Mouse (Mus musculus) CH12.LX (cell line): ENCODE measurements around the gene Astn2.

ENCODE experiments used
- BHLHE40 ChIP-seq: IDR thresholded peaks from 2 replicates; pipeline ENCODE4 v1.6.1; 2011; ENCODE audit warnings: mild to moderate bottlenecking, low read depth, low read length, improper control_type of control experiment
- CTCF ChIP-seq, 2 experiments: IDR thresholded peaks in 1 of 2; conservative IDR thresholded peaks in 1 of 2; 2 replicates each; pipeline ENCODE4 v1.5.1; 2011 to 2012; ENCODE audit warnings: low read depth in 2 of 2, low read length in 2 of 2, improper control_type of control experiment in 1 of 2, inconsistent platforms in 1 of 2, mild to moderate bottlenecking in 1 of 2, moderate library complexity in 1 of 2
- ETS1 ChIP-seq: conservative IDR thresholded peaks from 2 replicates; pipeline ENCODE4 v1.6.1; 2012; ENCODE audit warnings: low read depth, mild to moderate bottlenecking, inconsistent platforms, low read length, improper control_type of control experiment, moderate library complexity
- HCFC1 ChIP-seq: IDR thresholded peaks from 2 replicates; pipeline ENCODE4 v1.6.1; 2012; ENCODE audit warnings: low read depth, mild to moderate bottlenecking, inconsistent platforms, low read length, improper control_type of control experiment
- IRF4 ChIP-seq: IDR thresholded peaks from 2 replicates; pipeline ENCODE4 v1.6.1; 2014; ENCODE audit warnings: low read depth, mild to moderate bottlenecking, inconsistent platforms, low read length, improper control_type of control experiment
- MEF2A ChIP-seq: IDR thresholded peaks from 2 replicates; pipeline ENCODE4 v1.6.1; 2014; ENCODE audit warnings: low read depth, mild to moderate bottlenecking, inconsistent platforms, low read length, improper control_type of control experiment, borderline replicate concordance
- MYC ChIP-seq: IDR thresholded peaks from 2 replicates; pipeline ENCODE4 v1.6.1; 2011; ENCODE audit warnings: low read depth, mild to moderate bottlenecking, improper control_type of control experiment, low read length
- NELFE ChIP-seq: IDR thresholded peaks from 2 replicates; pipeline ENCODE4 v1.6.1; 2011; ENCODE audit warnings: low read depth, low read length, improper control_type of control experiment
- POLR2A ChIP-seq: IDR thresholded peaks from 2 replicates; pipeline ENCODE4 v1.6.1; 2011; ENCODE audit warnings: low read depth, mild to moderate bottlenecking, improper control_type of control experiment, low read length
- RAD21 ChIP-seq: IDR thresholded peaks from 2 replicates; pipeline ENCODE4 v1.6.1; 2011; ENCODE audit warnings: low read depth, mild to moderate bottlenecking, low read length, improper control_type of control experiment, moderate library complexity
- TCF12 ChIP-seq: IDR thresholded peaks from 2 replicates; pipeline ENCODE4 v1.6.1; 2014; ENCODE audit warnings: low read depth, mild to moderate bottlenecking, inconsistent platforms, low read length, improper control_type of control experiment
- USF2 ChIP-seq: conservative IDR thresholded peaks from 2 replicates; pipeline ENCODE4 v1.6.1; 2011; ENCODE audit warnings: low read depth, low read length, improper control_type of control experiment
- ZNF384 ChIP-seq: IDR thresholded peaks from 2 replicates; pipeline ENCODE4 v1.6.1; 2012; ENCODE audit warnings: low read depth, low read length, improper control_type of control experiment, inconsistent platforms

GRCm38 (mm10) chr4:65982882-65983281, 421.5 kb downstream of the Astn2 start:
- no peak for TF ChIP-seq NELFE
- no peak for TF ChIP-seq RAD21
- no peak for TF ChIP-seq CTCF (conservative IDR thresholded peaks at IDR 0.05 in 1 of 2, IDR thresholded peaks at IDR 0.05 in 1 of 2; ENCODE audit: low read depth in 2 of 2, low read length in 2 of 2)
- no peak for TF ChIP-seq POLR2A
- no peak for TF ChIP-seq ZNF384
- no peak for TF ChIP-seq MEF2A
- no peak for TF ChIP-seq BHLHE40
- no peak for TF ChIP-seq TCF12
- TF ChIP-seq MYC = no peak
- no peak for TF ChIP-seq HCFC1
- TF ChIP-seq ETS1 = no peak
- TF ChIP-seq USF2 = no peak
- no peak for TF ChIP-seq IRF4
